Mouse (Mus musculus) megakaryocyte, embryonic 14.5 days (primary cell): ENCODE data around the gene Dap. TPM values are rescaled to one million over a fixed set of nuclear protein-coding genes. Genes with fewer than 3 reads are reported as not detected.

ENCODE experiments used
- H3K27me3 ChIP-seq: replicated peaks from 2 replicates; pipeline ENCODE3; 2012; ENCODE audit warnings: inconsistent platforms
- H3K36me3 ChIP-seq: replicated peaks from 2 replicates; pipeline ENCODE3; 2012; ENCODE audit warnings: low read length, inconsistent platforms, mixed read lengths
- H3K4me1 ChIP-seq: 2 replicates; pipeline ENCODE4 v1.6.1; 2012; ENCODE audit warnings: inconsistent platforms
- H3K4me3 ChIP-seq: replicated peaks from 2 replicates; pipeline ENCODE3; 2012; ENCODE audit warnings: moderate library complexity, mild to moderate bottlenecking, inconsistent platforms
- H3K9me3 ChIP-seq: 2 replicates; pipeline ENCODE4 v1.6.1; 2012; ENCODE audit warnings: inconsistent platforms
- FLI1 ChIP-seq: IDR thresholded peaks from 2 replicates; pipeline ENCODE4 v1.6.1; 2012; ENCODE audit warnings: low read length, inconsistent platforms, mixed read lengths
- GATA1 ChIP-seq: IDR thresholded peaks from 3 replicates; pipeline ENCODE4 v1.6.1; 2012; ENCODE audit warnings: mixed read lengths, low read length, inconsistent platforms, borderline replicate concordance
- polyA plus RNA-seq: library from polyadenylated mRNA; stranded (reverse); fragments of >175 nt; gene quantifications from 2 replicates; pipeline ENCODE4 v1.2.3, GENCODE M21; 2012; ENCODE audit warnings: low replicate concordance; ENCODE audit not compliant: insufficient read depth

The Dap gene
- polyA plus RNA-seq, 1 experiment, result 178 TPM

DNA sequence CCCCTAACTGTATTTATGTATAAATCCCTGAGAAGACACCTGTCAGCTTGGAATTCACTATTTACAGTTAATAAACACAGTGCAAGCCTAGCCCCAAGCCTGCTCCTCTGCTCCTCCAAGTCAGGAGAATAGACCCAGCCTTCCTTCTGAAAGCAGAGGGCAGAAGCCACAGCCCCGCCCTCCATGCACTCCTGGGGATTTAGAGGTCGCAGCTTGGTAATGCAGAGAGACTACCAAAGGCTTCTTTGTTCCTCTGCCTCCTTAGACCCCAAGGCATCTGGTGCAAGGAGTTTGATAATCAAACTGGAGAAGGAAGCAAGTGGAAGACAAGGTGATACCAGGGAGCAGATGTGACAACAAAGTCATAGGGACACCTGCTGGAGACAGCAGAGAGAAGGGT, 70.2 kb downstream of the Dap start:
- TF ChIP-seq FLI1, result no peak
- Histone ChIP-seq H3K9me3 (no peaks in the 10 kb centered on the region), H3K36me3 (peaks cover 38% of the 10 kb centered on the region), H3K4me1 (peaks cover 10% of the 10 kb centered on the region), H3K4me3 (no peak overlapping the region), H3K27me3 (peaks cover 15% of the 10 kb centered on the region)

DNA sequence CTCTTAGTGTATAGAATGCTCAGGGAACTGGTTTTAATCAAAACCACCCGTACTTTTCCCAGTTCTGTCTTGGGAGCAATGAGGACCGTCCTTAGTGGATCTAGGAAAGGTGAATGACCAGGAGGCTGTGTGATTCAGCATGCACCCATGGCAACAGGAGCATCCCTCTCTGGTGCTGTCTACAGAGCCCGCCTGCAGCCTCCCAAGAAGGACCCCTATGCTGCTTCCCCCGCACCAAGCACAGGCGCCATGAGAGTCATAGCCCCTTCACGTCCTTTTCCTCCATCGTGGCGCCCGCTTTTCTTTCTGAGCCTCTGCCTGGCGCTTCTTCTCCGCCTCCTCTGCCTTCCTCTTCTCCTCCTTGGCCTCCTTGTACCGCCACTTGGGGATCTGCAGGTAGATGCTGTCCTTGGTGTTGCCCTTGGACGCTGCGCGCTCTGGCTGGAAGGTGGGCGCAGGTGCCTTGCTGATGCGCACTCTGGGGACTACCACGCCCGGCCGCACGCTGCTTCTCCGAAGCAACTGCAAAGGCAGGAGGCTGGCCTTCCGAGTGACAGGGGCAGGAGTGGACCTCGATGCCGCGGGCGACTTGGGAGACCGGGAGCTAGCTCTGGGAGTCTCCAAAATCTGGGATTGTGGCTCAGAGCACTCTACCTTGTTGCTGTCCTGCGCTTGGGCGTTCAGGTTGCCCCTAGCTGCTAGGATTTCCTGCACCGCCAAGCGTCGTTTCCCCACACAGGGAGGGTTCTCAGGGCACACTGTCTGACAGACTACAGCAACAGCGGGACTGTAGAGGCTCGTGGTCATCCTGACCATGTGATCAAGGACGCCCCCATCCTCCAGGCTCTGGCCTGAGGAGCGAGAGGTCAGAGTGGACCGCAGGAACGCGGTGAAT, 73.0 kb downstream of the Dap start:
- Histone ChIP-seq H3K4me3 (no peak overlapping the region), H3K4me1 (peaks cover 20% of the 10 kb centered on the region), H3K36me3 (peaks cover 44% of the 10 kb centered on the region), H3K27me3 (peaks cover 16% of the 10 kb centered on the region), H3K9me3 (no peaks in the 10 kb centered on the region)
- no peak for TF ChIP-seq GATA1
- TF ChIP-seq FLI1, result no peak

DNA sequence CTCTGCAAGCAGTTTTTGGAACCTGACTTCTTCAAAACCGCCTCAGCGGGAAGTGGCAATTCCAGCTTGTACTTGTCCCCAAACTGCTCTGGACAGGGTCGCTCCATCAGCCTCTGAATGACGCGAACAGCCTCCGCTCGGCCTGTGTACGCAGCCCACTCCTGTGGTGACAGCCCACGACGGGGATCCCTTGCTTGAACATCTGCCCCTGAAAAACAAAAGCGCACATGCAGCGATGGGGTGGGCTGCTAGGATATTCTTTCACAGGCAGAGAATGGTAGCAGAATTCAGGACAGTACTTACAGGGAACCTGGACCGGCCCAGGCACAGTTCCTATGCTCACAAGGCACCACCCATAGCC, 73.6 kb downstream of the Dap start:
- Histone ChIP-seq H3K27me3 (peaks cover 13% of the 10 kb centered on the region), H3K9me3 (no peaks in the 10 kb centered on the region), H3K4me1 (peaks cover 20% of the 10 kb centered on the region), H3K4me3 (no peak overlapping the region), H3K36me3 (peaks cover 49% of the 10 kb centered on the region)
- TF ChIP-seq FLI1 (no peak), GATA1 (no peak)

DNA sequence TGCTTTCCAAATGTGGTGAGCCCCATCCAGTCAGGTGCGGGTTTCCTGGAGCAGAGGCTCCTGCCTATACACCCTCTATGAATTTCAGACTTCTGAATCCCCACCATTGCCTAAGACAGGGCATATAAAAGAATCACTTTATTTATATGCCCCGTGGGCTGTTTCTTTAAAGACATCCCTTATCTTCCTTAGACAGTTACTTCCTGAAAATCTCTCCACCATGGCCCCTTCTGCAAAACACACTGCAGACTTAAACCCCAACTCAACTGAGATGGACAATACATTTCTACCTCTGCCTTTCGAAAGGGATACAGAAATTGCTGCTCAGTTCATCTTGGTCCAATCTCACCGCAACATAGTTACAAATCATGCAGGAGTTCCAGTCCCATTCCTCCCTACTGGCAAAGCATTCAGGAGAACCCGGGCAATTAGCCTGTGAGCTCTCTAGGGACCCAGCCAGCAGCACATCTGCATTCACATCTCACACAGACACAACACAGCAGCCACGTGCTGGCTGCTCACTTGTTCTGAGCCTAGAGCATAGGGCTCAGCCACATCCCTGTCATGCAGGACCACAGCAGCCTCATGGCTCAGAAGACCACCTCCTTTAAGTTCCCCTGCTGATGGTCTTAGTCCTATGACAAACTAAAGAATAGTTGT, 75.3 kb downstream of the Dap start:
- Histone ChIP-seq H3K27me3 (peaks cover 13% of the 10 kb centered on the region), H3K4me1 (peaks cover 17% of the 10 kb centered on the region), H3K4me3 (no peak overlapping the region), H3K36me3 (peaks cover 54% of the 10 kb centered on the region), H3K9me3 (no peaks in the 10 kb centered on the region)
- TF ChIP-seq FLI1 (no peak), GATA1 (no peak)

DNA sequence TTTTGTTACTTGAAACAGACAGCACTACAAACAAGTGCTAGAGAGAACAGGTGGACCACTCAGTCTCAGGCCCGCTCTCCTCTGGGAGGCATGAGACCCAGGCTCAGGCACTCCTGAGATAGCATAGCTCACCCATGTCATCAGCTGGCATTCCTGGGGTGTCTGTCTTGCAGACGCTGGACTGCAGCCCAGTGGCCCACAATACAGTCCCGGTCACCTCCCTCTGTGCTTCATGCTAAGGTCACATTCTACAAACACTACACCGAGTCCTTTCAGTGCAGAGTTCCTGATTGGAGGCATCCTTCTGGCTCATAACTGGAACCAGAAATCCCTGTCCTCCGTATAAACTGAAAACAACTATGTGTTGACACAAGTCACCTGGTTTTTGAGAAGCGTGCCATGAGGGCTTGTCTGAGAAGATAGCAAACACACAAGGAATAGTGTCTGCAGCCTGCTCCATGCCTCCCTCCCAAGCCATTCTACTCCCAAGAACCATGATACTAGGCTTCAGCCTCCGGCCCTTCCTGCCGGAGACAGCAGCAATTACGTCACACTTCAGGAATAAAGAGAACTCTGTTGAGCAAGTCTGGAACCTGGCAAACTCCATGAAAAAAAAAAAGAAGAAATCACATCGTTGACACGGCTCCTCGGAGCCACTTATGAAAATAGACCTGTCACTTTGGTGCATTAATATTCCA, 78.3 kb downstream of the Dap start:
- H3K36me3 ChIP-seq, result peaks cover 51% of the 10 kb centered on the region

DNA sequence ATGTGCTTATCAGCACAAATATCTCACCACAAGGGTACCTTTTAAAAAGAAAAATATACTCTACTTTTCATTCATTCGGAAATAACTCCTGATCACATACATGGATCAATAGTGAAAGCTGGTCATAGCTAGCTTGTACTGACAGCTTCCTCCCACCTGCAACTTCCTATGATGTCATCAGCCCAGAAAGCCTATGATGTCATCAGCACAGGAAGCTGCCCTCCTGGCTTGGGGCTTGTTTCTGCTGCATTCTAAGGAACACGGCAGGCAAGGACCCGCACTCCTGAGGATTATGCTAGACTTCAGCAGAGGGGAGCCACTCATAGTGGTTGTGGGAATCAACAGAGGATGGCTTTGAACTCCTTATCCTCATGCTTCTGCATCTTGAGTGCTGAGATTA, 80.2 kb downstream of the Dap start:
- H3K36me3 ChIP-seq, result peaks cover 49% of the 10 kb centered on the region
- TF ChIP-seq GATA1, result no peak
- no peak for TF ChIP-seq FLI1
- peaks cover 18% of the 10 kb centered on the region for H3K4me1 ChIP-seq
- no peaks in the 10 kb centered on the region for H3K9me3 ChIP-seq
- H3K27me3 ChIP-seq, result peaks cover 4% of the 10 kb centered on the region
- H3K4me3 ChIP-seq, result no peak overlapping the region

More for the DNA sequence above, 78.3 kb downstream of the Dap start:
- Histone ChIP-seq H3K4me1 (peaks cover 17% of the 10 kb centered on the region), H3K27me3 (peaks cover 9% of the 10 kb centered on the region), H3K4me3 (no peak overlapping the region), H3K9me3 (no peaks in the 10 kb centered on the region)
- TF ChIP-seq FLI1 (no peak), GATA1 (no peak)

DNA sequence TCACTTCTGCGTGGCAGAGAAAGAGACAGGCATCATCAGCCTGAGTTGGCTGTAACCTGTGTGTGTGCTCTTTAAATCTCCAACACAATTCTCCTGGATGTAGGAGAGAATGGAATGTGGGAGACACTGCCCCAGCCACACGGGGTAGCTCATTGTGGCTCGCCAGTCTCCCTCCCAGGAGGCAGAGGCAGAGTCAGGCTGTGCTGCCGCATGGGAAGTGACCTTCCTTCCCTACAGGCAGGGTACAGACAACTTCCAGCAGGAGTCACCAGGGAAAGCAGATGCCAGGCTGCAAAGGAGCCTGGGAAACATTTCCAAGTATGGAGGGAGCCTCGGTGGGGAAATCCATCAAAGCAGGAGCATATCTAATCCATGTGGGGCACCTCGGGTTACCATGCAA, 81.1 kb downstream of the Dap start:
- Histone ChIP-seq H3K27me3 (peaks cover 3% of the 10 kb centered on the region), H3K9me3 (no peaks in the 10 kb centered on the region), H3K36me3 (peaks cover 52% of the 10 kb centered on the region), H3K4me1 (peaks cover 13% of the 10 kb centered on the region), H3K4me3 (no peak overlapping the region)
- no peak for TF ChIP-seq FLI1
- TF ChIP-seq GATA1, result no peak

DNA sequence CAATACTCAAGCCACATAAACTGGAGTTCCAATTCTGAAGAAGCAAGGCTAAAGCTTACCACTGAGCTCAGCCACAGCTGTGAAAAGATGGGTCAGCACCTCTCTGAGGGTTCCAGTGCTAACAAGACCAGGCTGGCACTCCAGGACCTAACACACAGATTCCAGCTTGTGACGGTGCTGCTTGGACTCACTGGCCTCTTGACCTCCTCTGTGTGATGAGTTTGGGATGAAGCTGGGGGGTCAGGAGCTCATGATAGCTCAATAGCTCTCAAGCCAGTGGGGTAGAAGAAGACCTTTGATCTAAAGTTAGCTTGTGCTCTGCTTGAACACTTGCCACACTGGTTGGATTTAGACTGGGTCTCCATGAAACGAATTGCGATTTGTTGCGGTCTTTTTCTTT, 82.6 kb downstream of the Dap start:
- H3K4me1 ChIP-seq, result peaks cover 11% of the 10 kb centered on the region
- H3K27me3 ChIP-seq, result peaks cover 3% of the 10 kb centered on the region
- H3K9me3 ChIP-seq, result no peaks in the 10 kb centered on the region
- no peak overlapping the region for H3K4me3 ChIP-seq
- H3K36me3 ChIP-seq, result peaks cover 51% of the 10 kb centered on the region
- TF ChIP-seq GATA1, result no peak
- TF ChIP-seq FLI1, result no peak

DNA sequence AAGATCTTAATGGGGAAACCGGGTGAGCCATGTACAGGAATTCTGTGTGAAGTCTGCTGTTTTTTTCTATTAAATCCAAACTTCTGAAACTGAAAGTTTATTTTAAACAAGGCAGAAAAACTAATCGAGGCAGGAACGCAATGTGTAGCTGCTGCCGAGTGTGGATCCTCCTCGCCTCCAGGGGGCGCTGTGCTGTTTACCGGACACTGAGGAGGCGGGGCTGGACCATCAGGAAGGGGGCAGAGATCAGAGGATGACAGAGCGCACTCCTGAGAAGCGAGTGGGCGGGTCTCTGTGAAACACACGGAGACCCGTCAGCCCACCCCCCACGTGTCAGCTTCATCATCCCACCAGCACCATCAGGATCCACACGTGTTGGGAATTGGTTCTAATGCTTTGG, 85.4 kb downstream of the Dap start:
- TF ChIP-seq GATA1 (no peak), FLI1 (no peak)
- peaks cover 5% of the 10 kb centered on the region; the same call in 1 of the 2 replicates for H3K9me3 ChIP-seq
- H3K36me3 ChIP-seq, result peaks cover 50% of the 10 kb centered on the region
- peaks cover 15% of the 10 kb centered on the region for H3K4me1 ChIP-seq
- H3K27me3 ChIP-seq, result peaks cover 3% of the 10 kb centered on the region
- no peak overlapping the region for H3K4me3 ChIP-seq

DNA sequence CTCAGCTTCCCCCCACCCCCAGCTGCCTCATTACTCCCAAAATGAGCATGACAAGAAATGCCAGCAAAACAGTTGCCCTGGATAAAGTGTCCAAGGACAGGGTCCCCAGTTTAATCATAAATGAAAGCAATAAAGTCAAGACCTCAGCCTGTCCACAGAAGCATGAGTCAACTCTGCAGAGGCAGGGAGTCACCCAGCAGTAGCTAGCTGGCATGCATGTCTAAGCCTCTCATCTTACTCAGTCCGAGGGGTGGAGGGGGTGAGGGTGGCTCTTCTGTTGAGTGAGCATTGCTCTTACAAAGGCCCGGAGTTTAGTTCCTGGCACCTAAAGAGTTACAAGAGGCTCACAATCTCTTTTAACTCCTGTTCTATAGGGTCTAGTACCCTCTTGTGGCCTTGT, 87.9 kb downstream of the Dap start:
- Histone ChIP-seq H3K27me3 (no peaks in the 10 kb centered on the region), H3K4me3 (no peak overlapping the region), H3K9me3 (peaks cover 8% of the 10 kb centered on the region), H3K36me3 (peaks cover 42% of the 10 kb centered on the region), H3K4me1 (peaks cover 23% of the 10 kb centered on the region)
- TF ChIP-seq GATA1 (no peak), FLI1 (no peak)
